Mouse (Mus musculus) liver, adult 2 months (tissue): ENCODE data around the gene Frmd5. TPM values are rescaled to one million over a fixed set of nuclear protein-coding genes. Genes with fewer than 3 reads are reported as not detected.

Experiments used
- DNase-seq: peaks from one replicate; pipeline ENCODE4 v3.0.0-alpha.2; 2011; ENCODE audit warnings: low read depth, low spot score; ENCODE audit errors: extremely low read depth
- H3K27ac ChIP-seq: fragments of 200-500 bp; replicated peaks from 2 replicates; pipeline ENCODE4 v1.5.1; 2012; ENCODE audit warnings: low read depth, mild to moderate bottlenecking, control low read depth, inconsistent platforms, low read length; ENCODE audit not compliant: insufficient read depth
- H3K27me3 ChIP-seq: fragments of 200-500 bp; 2 replicates; pipeline ENCODE4 v1.6.1; 2012; ENCODE audit warnings: mild to moderate bottlenecking, moderate library complexity, low read length, inconsistent platforms; ENCODE audit not compliant: control insufficient read depth, insufficient read depth
- H3K36me3 ChIP-seq: fragments of 200-500 bp; 2 replicates; pipeline ENCODE4 v1.6.1; 2012; ENCODE audit warnings: low read length, inconsistent platforms; ENCODE audit not compliant: control insufficient read depth, insufficient read depth
- H3K4me1 ChIP-seq: fragments of 200-500 bp; 2 replicates; pipeline ENCODE4 v1.6.1; 2011; ENCODE audit warnings: low read length; ENCODE audit not compliant: control insufficient read depth, insufficient read depth
- H3K4me3 ChIP-seq: fragments of 200-500 bp; 2 replicates; pipeline ENCODE4 v1.5.1; 2011; ENCODE audit warnings: low read depth, mild to moderate bottlenecking, control low read depth, low read length, moderate library complexity; ENCODE audit not compliant: insufficient read depth
- H3K79me2 ChIP-seq: fragments of 200-500 bp; 2 replicates; pipeline ENCODE4 v1.6.1; 2012; ENCODE audit warnings: inconsistent platforms, mild to moderate bottlenecking, low read length, moderate library complexity; ENCODE audit not compliant: control insufficient read depth, insufficient read depth
- H3K9ac ChIP-seq: fragments of 200-500 bp; 2 replicates; pipeline ENCODE4 v1.6.1; 2012; ENCODE audit warnings: low read depth, mild to moderate bottlenecking, control low read depth, inconsistent platforms, low read length
- CTCF ChIP-seq: fragments of 200-500 bp; IDR thresholded peaks from 2 replicates; pipeline ENCODE4 v1.5.1; 2011; ENCODE audit warnings: low read depth, low read length, control low read depth
- POLR2A ChIP-seq: fragments of 200-500 bp; IDR thresholded peaks from 2 replicates; pipeline ENCODE4 v1.6.1; 2011; ENCODE audit warnings: low read length, control low read depth; ENCODE audit not compliant: insufficient read depth; ENCODE audit errors: extremely low read depth
- WGBS: fragments of 180-500 bp; shearing (Covaris S2); methylation state at CpG from one replicate; pipeline ENCODE4 v1.1.7; 2018; 5-methylcytosine and 5-hydroxymethylcytosine counted together
- polyA plus RNA-seq: library from polyadenylated mRNA; depleted of rRNA; stranded (reverse); fragments of >200 nt; gene quantifications from 2 replicates; pipeline ENCODE4 v1.2.3, GENCODE M21; 2012
- total RNA-seq: library from RNA; depleted of rRNA; stranded (reverse); fragments of >200 nt; gene quantifications from 2 replicates; pipeline ENCODE4 v1.2.3, GENCODE M21; 2014

Gene Frmd5
- total and polyA plus RNA-seq, 2 experiments: not detected

DNA sequence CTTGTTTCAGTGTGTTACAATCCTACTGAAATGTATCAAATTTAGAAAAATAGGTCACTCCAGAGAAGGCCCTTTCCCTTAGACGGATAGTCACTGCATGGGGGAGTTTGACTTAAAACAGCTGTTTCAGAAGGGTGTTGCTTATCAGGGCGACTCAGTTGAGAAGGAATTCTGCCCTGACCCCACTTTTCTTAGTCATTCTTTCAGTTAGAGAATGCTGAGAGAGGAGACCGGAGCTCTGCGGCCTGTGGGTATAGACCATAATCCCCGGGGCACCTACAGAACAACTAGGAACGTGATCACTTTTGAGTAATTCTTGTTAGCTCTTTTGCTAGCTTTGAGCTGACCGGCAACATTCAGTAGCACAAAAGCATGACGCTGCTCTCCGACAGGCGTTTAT is 178.6 kb downstream of the Frmd5 start:
- Histone ChIP-seq H3K79me2 (no peaks in the 10 kb centered on the region), H3K9ac (no peak overlapping the region), H3K4me3 (no peak overlapping the region), H3K27me3 (no peaks in the 10 kb centered on the region), H3K27ac (no peak overlapping the region), H3K36me3 (no peaks in the 10 kb centered on the region), H3K4me1 (no peaks in the 10 kb centered on the region)
- no peak for TF ChIP-seq POLR2A
- TF ChIP-seq CTCF: no peak
- WGBS: 88% methylated on average over 10 of the region's 10 CpGs
- no peak for DNase-seq

DNA sequence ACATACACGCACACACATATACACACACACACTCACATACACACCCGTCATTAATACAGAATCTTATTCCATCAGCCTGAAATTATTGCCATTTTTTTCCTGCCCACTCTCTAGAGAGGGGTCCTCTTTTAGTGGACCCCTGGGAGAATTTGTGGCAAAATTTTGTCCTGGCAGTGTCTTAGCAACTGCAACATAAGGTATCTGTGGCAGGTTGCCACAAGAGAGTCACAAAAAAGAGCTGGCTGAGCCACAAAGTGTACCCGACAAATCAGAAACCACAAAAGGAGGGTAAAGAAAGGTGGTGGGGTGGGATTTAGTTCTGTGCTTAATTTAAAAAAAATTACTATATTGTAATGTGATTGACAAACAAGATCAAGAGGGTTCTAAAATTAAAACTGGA is 181.0 kb downstream of the Frmd5 start:
- Histone ChIP-seq H3K4me1 (no peaks in the 10 kb centered on the region), H3K27me3 (no peaks in the 10 kb centered on the region), H3K9ac (no peak overlapping the region), H3K27ac (no peak overlapping the region), H3K36me3 (no peaks in the 10 kb centered on the region), H3K79me2 (no peaks in the 10 kb centered on the region), H3K4me3 (no peak overlapping the region)
- DNase-seq: no peak
- 90% methylated on average over 3 of the region's 3 CpGs for WGBS
- TF ChIP-seq POLR2A (no peak), CTCF (no peak)

DNA sequence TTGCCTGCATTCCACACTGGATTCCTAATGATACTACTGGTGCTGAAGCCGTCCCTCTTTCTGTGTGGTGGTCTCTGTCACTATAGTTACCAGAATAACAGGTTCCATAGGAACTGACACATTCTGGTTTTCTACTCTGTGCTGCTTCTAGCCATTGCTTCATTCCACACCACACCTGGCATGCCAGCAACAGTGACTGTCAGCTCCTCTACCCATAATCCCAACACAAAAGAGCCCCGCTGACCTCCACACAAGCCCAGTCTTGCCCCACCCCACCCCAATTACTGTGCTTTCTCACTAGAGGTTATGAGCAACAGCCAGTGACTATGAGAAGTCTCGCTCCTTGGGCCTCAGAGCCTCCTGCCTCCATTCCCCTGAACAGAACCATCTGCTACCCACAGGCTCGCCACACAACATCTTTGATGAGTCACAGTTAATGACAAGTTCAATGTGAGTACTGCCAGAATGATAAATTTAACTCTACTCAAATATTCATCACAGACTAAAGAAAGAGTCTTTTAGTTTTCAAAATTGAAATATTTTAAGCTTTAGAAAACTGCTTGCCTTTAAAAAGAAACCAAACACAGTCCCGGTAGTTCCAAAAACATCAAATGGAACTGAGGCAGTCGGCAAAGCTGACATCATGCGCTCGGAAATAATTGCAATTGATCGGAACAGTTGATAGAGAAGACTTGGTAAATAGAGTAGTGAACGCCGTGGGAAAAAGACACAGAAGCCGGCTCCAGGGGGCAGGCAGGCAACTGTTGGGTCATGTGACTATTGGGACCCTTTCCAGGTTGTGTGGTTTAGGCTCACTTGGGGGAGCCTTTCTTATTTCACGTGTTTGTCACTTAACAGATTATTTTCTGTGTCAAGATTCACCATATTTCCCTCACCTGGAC is 185.4 kb downstream of the Frmd5 start:
- H3K4me1 ChIP-seq: no peaks in the 10 kb centered on the region
- no peaks in the 10 kb centered on the region for H3K36me3 ChIP-seq
- WGBS: 62% methylated on average over 13 of the region's 13 CpGs
- no peaks in the 10 kb centered on the region for H3K79me2 ChIP-seq
- no peak for DNase-seq
- no peaks in the 10 kb centered on the region for H3K27me3 ChIP-seq
- H3K9ac ChIP-seq: no peak overlapping the region
- TF ChIP-seq POLR2A (no peak), CTCF (no peak)
- H3K4me3 ChIP-seq: no peak overlapping the region
- H3K27ac ChIP-seq: no peak overlapping the region

DNA sequence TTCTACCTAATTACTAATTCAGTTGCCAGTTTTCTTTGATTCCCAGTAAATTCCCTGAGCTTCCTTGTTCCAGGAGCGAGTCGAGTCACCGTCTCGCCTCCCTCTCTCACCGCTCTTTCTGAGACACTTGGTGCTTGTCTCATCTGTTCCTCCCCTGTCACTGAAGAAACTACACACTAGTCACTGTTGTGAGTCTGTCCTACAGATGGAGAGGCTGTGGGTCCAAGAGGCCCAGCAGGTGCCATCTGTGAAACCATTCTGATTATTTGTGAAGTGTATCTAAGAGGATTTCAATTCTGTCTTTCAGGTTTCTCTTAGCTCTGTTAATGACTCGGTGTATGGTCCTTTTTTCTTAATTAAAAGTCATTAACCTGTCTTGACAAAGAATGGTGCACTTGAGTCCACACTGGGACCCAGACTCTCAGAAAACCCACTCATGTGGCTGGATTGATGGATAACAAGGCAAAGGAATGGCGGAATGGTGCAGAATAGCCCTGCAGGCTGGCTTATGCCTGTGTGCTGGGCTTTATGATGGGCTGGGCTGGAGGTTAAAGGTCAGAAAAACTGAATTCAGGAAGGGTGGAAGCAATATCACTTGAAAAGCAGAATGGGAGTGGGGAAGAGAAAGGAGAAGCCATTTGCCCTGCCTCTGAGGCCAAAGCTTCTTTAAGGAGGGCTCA is 186.2 kb downstream of the Frmd5 start:
- no peak for TF ChIP-seq CTCF
- no peaks in the 10 kb centered on the region for H3K27me3 ChIP-seq
- no peak for DNase-seq
- no peak overlapping the region for H3K4me3 ChIP-seq
- no peaks in the 10 kb centered on the region for H3K79me2 ChIP-seq
- no peaks in the 10 kb centered on the region for H3K36me3 ChIP-seq
- no peak overlapping the region for H3K27ac ChIP-seq
- no peak overlapping the region for H3K9ac ChIP-seq
- 93% methylated on average over 7 of the region's 7 CpGs for WGBS
- no peaks in the 10 kb centered on the region for H3K4me1 ChIP-seq

DNA sequence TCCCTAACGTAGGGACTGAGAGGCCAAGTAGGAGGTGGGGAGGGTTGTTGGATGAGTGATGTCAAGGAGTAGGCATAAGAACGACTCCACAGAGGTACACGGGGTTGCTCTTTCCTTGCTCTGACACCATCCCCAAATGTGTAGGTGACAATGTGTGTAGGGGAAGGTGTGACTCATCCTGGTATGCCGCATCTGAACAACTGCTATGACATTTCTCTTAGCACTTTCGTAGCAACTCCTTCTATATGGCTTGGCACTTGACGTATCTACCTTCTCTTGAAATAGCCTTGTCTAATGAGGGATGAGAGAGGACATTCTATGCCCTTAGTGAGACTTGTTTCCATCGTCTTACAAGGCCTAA is 191.7 kb downstream of the Frmd5 start:
- no peaks in the 10 kb centered on the region for H3K79me2 ChIP-seq
- no peaks in the 10 kb centered on the region for H3K36me3 ChIP-seq
- H3K4me3 ChIP-seq: no peak overlapping the region
- DNase-seq: no peak
- 76% methylated on average over 7 of the region's 7 CpGs for WGBS
- H3K27ac ChIP-seq: no peak overlapping the region
- no peak for TF ChIP-seq CTCF
- no peak for TF ChIP-seq POLR2A
- no peaks in the 10 kb centered on the region for H3K4me1 ChIP-seq
- no peaks in the 10 kb centered on the region for H3K27me3 ChIP-seq
- H3K9ac ChIP-seq: no peak overlapping the region
